Mouse (Mus musculus) small intestine, adult 2 months (tissue): Measurements from ENCODE around the gene Olfr689.

ENCODE experiments used
- CTCF ChIP-seq: fragments of 200-500 bp; IDR thresholded peaks from 2 replicates; pipeline ENCODE4 v1.5.1; 2012; ENCODE audit warnings: low read depth, mild to moderate bottlenecking, control low read depth, inconsistent platforms, low read length, moderate library complexity, mixed read lengths; ENCODE audit not compliant: insufficient replicate concordance, insufficient read length; ENCODE audit errors: extremely low read depth
- POLR2A ChIP-seq: fragments of 200-500 bp; IDR thresholded peaks from 2 replicates; pipeline ENCODE4 v1.6.1; 2012; ENCODE audit warnings: low read depth, mild to moderate bottlenecking, control low read depth, inconsistent platforms, low read length, moderate library complexity

- no peak for TF ChIP-seq CTCF
- TF ChIP-seq POLR2A = no peak
These were observed 31.2 kb downstream of the Olfr689 start, which contains the start of gene Olfr691 for GRCm38 (mm10) chr7:105342170-105342569.
